Mouse (Mus musculus) ES-E14 (cell line): Measurements from ENCODE around the gene Tmem151a. TPM values are rescaled to one million over a fixed set of nuclear protein-coding genes. Genes with fewer than 3 reads are reported as not detected.

Source experiments
- DNase-seq: peaks from one replicate; pipeline ENCODE4 v3.0.0-alpha.2; 2013; ENCODE audit warnings: low read depth, low spot score
- H3K27ac ChIP-seq: 2 replicates; pipeline ENCODE4 v1.5.1; 2012; ENCODE audit warnings: low read depth, mild to moderate bottlenecking, low read length, moderate library complexity, mixed read lengths; ENCODE audit not compliant: poor library complexity, insufficient read depth, severe bottlenecking
- H3K36me3 ChIP-seq: 2 replicates; pipeline ENCODE4 v1.6.1; 2012; ENCODE audit warnings: mild to moderate bottlenecking, low read length, moderate library complexity, mixed read lengths; ENCODE audit not compliant: control insufficient read depth, poor library complexity, insufficient read depth, severe bottlenecking
- H3K4me1 ChIP-seq, 2 experiments: fragments of 150-350 bp in 1 of 2; sonication (generic) in 1 of 2; 2 replicates each; pipeline ENCODE4 v1.6.1; 2012; ENCODE audit warnings: low read length in 2 of 2, mild to moderate bottlenecking in 1 of 2, mixed read lengths in 1 of 2; ENCODE audit not compliant: control insufficient read depth in 2 of 2, insufficient read depth in 2 of 2, poor library complexity in 1 of 2
- H3K4me3 ChIP-seq, 2 experiments: fragments of 150-350 bp in 1 of 2; sonication (generic) in 1 of 2; 2 replicates each; pipeline ENCODE4 v1.5.1; 2012; ENCODE audit warnings: low read length in 2 of 2, low read depth in 1 of 2, mild to moderate bottlenecking in 1 of 2, mixed read lengths in 1 of 2; ENCODE audit not compliant: insufficient read depth in 1 of 2, poor library complexity in 1 of 2, severe bottlenecking in 1 of 2
- H3K9ac ChIP-seq: 2 replicates; pipeline ENCODE4 v1.6.1; 2012; ENCODE audit warnings: low read depth, mild to moderate bottlenecking, low read length, mixed read lengths; ENCODE audit not compliant: poor library complexity, insufficient read depth, severe bottlenecking
- H3K9me3 ChIP-seq: fragments of 150-350 bp; sonication (generic); 2 replicates; pipeline ENCODE4 v1.6.1; 2012; ENCODE audit warnings: low read depth, mild to moderate bottlenecking, low read length; ENCODE audit not compliant: control insufficient read depth, insufficient read depth
- CHD2 ChIP-seq: IDR thresholded peaks from 2 replicates; pipeline ENCODE4 v1.6.1; 2014; ENCODE audit warnings: mild to moderate bottlenecking, low read depth, low read length, inconsistent platforms
- HCFC1 ChIP-seq: IDR thresholded peaks from 2 replicates; pipeline ENCODE4 v1.6.1; 2012; ENCODE audit warnings: low read length, inconsistent platforms, borderline replicate concordance; ENCODE audit not compliant: insufficient read depth
- MAFK ChIP-seq: IDR thresholded peaks from 2 replicates; pipeline ENCODE4 v1.6.1; 2014; ENCODE audit warnings: mild to moderate bottlenecking, low read depth, low read length, inconsistent platforms; ENCODE audit not compliant: insufficient read depth
- ZC3H11A ChIP-seq: IDR thresholded peaks from 2 replicates; pipeline ENCODE4 v1.6.1; 2012; ENCODE audit warnings: low read depth, mild to moderate bottlenecking, inconsistent platforms, low read length, borderline replicate concordance
- ZNF384 ChIP-seq: IDR thresholded peaks from 2 replicates; pipeline ENCODE4 v1.6.1; 2012; ENCODE audit warnings: low read depth, low read length, inconsistent platforms
- in situ Hi-C, 2 experiments: fragments of 600-800 bp; cut with MboI; formaldehyde crosslinking; loops; one replicate each; pipeline ENCODE4 v1.15.1; 2025; ENCODE audit warnings: low sequenced_read_pairs in 2 of 2, inconsistent platforms in 1 of 2; ENCODE audit not compliant: unreplicated experiment in 2 of 2
- total RNA-seq: library from RNA; depleted of rRNA; stranded (reverse); fragments of 300-350 nt; gene quantifications from 2 replicates; pipeline ENCODE4 v1.2.3, GENCODE M21; 2012

Gene Tmem151a
- total RNA-seq, 1 experiment, result 0.89 TPM

GRCm38 (mm10) chr19:5122492-5122891 is 37.2 kb upstream of the Tmem151a start:
- H3K4me3 ChIP-seq, result no peak overlapping the region
- H3K9me3 ChIP-seq, result no peaks in the 10 kb centered on the region
- no peak overlapping the region for H3K9ac ChIP-seq
- TF ChIP-seq HCFC1, result no peak
- TF ChIP-seq ZC3H11A, result no peak
- TF ChIP-seq ZNF384, result no peak
- no peak for TF ChIP-seq CHD2
- no peak for TF ChIP-seq MAFK
- no peaks in the 10 kb centered on the region for H3K4me1 ChIP-seq
- DNase-seq, result no peak
- no peak overlapping the region for H3K27ac ChIP-seq
- in situ Hi-C loops, result no loop called here
- H3K36me3 ChIP-seq, result no peaks in the 10 kb centered on the region

GRCm38 (mm10) chr19:5118384-5118698 is 33.0 kb upstream of the Tmem151a start, which contains the start of gene Klc2:
Klc2 (minus strand) TSS chr19:5118560.
- no peaks in the 10 kb centered on the region for H3K36me3 ChIP-seq
- H3K9ac ChIP-seq, result peak within 1 kb of the TSS; percentile 83
- H3K9me3 ChIP-seq, result no peaks in the 10 kb centered on the region
- peak within 1 kb of the TSS; percentile 96 to 99 for H3K4me3 ChIP-seq
- no peaks in the 10 kb centered on the region; a peak in 1 of 4 replicates for H3K4me1 ChIP-seq
- TF ChIP-seq CHD2 (no peak), MAFK (no peak), ZNF384 (no peak), HCFC1 (no peak), ZC3H11A (no peak)
- in situ Hi-C loops, result no loop called here
- DNase-seq, result no peak
- H3K27ac ChIP-seq, result peak within 1 kb of the TSS; percentile 64; the same call in 1 of the 2 replicates

- in situ Hi-C loops, result no loop called here
- Histone ChIP-seq H3K9me3 (no peaks in the 10 kb centered on the region), H3K36me3 (peaks cover under 1% of the 10 kb centered on the region; the same call in 1 of the 2 replicates), H3K4me1 (no peaks in the 10 kb centered on the region; a peak in 1 of 4 replicates), H3K4me3 (peak overlapping the region; percentile 96 to 99), H3K27ac (peak overlapping the region; percentile 64; the same call in 1 of the 2 replicates), H3K9ac (peak overlapping the region; percentile 83)
- DNase-seq, result peak; percentile 80
- TF ChIP-seq ZC3H11A, result no peak
- no peak for TF ChIP-seq ZNF384
- peak; percentile 41; the same call in 1 of the 2 replicates for TF ChIP-seq HCFC1
- TF ChIP-seq MAFK, result 0 out of 2 replicates have a peak, but pooled peaks have one; percentile 29
Observed at GRCm38 (mm10) chr19:5117494-5118383, 32.4 kb upstream of the Tmem151a start.

- Histone ChIP-seq H3K27ac (no peak overlapping the region), H3K9me3 (no peaks in the 10 kb centered on the region), H3K4me3 (no peak overlapping the region), H3K9ac (no peak overlapping the region), H3K36me3 (peaks cover 6% of the 10 kb centered on the region; the same call in 1 of the 2 replicates), H3K4me1 (no peaks in the 10 kb centered on the region; a peak in 2 of 4 replicates)
- TF ChIP-seq CHD2 (no peak), ZC3H11A (no peak), ZNF384 (no peak), HCFC1 (no peak)
- DNase-seq, result no peak
- in situ Hi-C loops, result no loop called here
Observed at GRCm38 (mm10) chr19:5113783-5114182, 28.5 kb upstream of the Tmem151a start.
